Mouse (Mus musculus) liver, embryonic 14.5 days (tissue): ENCODE measurements around the gene Slc35a3. TPM values are rescaled to one million over a fixed set of nuclear protein-coding genes. Genes with fewer than 3 reads are reported as not detected.
"Not testable (repeated sequence)": the region's sequence is repeated elsewhere in the genome, so short reads cannot be mapped to it uniquely, and the experiment has no call there.

Experiments
- ATAC-seq: fragments of 200-750 bp; cut with Nextera tagmentation; 2 replicates; pipeline ENCODE4 v1.8.0; 2017; ENCODE audit warnings: moderate number of reproducible peaks, mild to moderate bottlenecking, moderate library complexity; ENCODE audit not compliant: insufficient read depth
- DNase-seq, 3 experiments: peaks; one replicate each; pipeline ENCODE4 v3.0.0-alpha.2; 2012 to 2013; ENCODE audit warnings: low read depth in 3 of 3, low spot score in 3 of 3
- H3K27ac ChIP-seq: fragments of 300-500 bp; sonication (generic); 2 replicates; pipeline ENCODE4 v1.5.1; 2014; ENCODE audit warnings: moderate library complexity, mild to moderate bottlenecking, control low read depth, inconsistent platforms
- H3K27me3 ChIP-seq: fragments of 300-500 bp; sonication (generic); 2 replicates; pipeline ENCODE4 v1.6.1; 2014; ENCODE audit warnings: mild to moderate bottlenecking, low read length, moderate library complexity; ENCODE audit not compliant: control insufficient read depth, insufficient read depth
- H3K36me3 ChIP-seq: fragments of 300-500 bp; sonication (generic); replicated peaks from 2 replicates; pipeline ENCODE4 v1.6.1; 2014; ENCODE audit warnings: low read depth; ENCODE audit not compliant: control insufficient read depth, insufficient read depth
- H3K4me1 ChIP-seq, 2 experiments: fragments of 200-500 bp in 1 of 2; fragments of 300-500 bp in 1 of 2; sonication (generic) in 1 of 2; replicated peaks; 2 replicates each; pipeline ENCODE4 v1.6.1; 2012 to 2014; ENCODE audit warnings: antibody characterized with exemption in 1 of 2, inconsistent platforms in 1 of 2, low read length in 1 of 2; ENCODE audit not compliant: control insufficient read depth in 2 of 2, insufficient read depth in 2 of 2
- H3K4me2 ChIP-seq: fragments of 300-500 bp; sonication (generic); 2 replicates; pipeline ENCODE4 v1.6.1; 2014; ENCODE audit warnings: low read depth, mild to moderate bottlenecking, control low read depth, moderate library complexity
- H3K4me3 ChIP-seq, 2 experiments: fragments of 200-500 bp in 1 of 2; fragments of 300-500 bp in 1 of 2; sonication (generic) in 1 of 2; 2 replicates each; pipeline ENCODE4 v1.5.1; 2012 to 2014; ENCODE audit warnings: low read depth in 2 of 2, low read length in 2 of 2, mild to moderate bottlenecking in 2 of 2, control low read depth in 1 of 2, inconsistent platforms in 1 of 2, moderate library complexity in 1 of 2; ENCODE audit not compliant: insufficient read depth in 1 of 2
- H3K9ac ChIP-seq: fragments of 300-500 bp; sonication (generic); replicated peaks from 2 replicates; pipeline ENCODE4 v1.6.1; 2014; ENCODE audit warnings: mild to moderate bottlenecking, control low read depth, moderate library complexity
- H3K9me3 ChIP-seq: fragments of 300-500 bp; sonication (generic); 2 replicates; pipeline ENCODE4 v1.6.1; 2016; ENCODE audit warnings: low read length, mixed read lengths; ENCODE audit not compliant: control insufficient read depth
- CTCF ChIP-seq: IDR thresholded peaks from 2 replicates; pipeline ENCODE4 v1.5.1; 2016; ENCODE audit warnings: antibody characterized with exemption, low read depth, control low read depth
- EP300 ChIP-seq: IDR thresholded peaks from 2 replicates; pipeline ENCODE4 v1.6.1; 2016; ENCODE audit warnings: antibody characterized with exemption, low read depth
- WGBS: fragments of 180-500 bp; shearing (Covaris S2); extraction: QIAGEN DNeasy Blood & Tissue Kit; methylation state at CpG from one replicate; pipeline ENCODE4 v1.1.7; 2014; ENCODE audit not compliant: insufficient replicate concordance; 5-methylcytosine and 5-hydroxymethylcytosine counted together
- polyA plus RNA-seq, 2 experiments: library from polyadenylated mRNA; depleted of rRNA in 1 of 2; stranded (reverse) in 1 of 2; unstranded in 1 of 2; fragments of >200 nt; fragmentation: Nextera tagmentation in 1 of 2; extraction: Ambion mirVana in 1 of 2; gene quantifications; 2 replicates each; pipeline versions ENCODE4 v1.2.1 to v1.2.3; 2012 to 2014

Slc35a3 gene
- polyA plus RNA-seq, 2 experiments, result 6.0 to 7.6 TPM

DNA sequence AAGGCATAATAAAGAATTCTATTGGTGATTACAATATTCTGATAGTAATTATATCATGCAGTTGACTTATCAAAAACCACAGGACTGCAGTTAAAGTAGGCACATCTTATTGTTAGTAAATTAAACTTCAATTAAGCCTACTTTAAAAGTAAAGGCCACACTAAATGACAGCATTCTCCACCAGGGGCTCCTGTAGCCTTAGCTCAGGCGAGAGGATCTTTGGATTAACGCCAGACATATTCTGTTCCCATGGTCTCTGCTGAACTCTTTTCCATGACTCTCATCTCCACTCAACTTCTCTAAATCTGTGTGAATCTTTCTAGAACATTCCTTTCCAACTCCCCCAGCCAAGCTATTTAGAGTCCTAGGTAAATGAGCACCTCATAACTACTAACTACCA is 13.8 kb downstream of the Slc35a3 start:
- Histone ChIP-seq H3K4me1 (peaks cover 22 to 24% of the 10 kb centered on the region in 2 experiments), H3K27me3 (no peaks in the 10 kb centered on the region), H3K36me3 (no peaks in the 10 kb centered on the region; the same call in 1 of the 2 replicates), H3K27ac (no peak overlapping the region), H3K9ac (no peak overlapping the region), H3K4me2 (no peak overlapping the region), H3K4me3 (no peak overlapping the region), H3K9me3 (no peaks in the 10 kb centered on the region)
- TF ChIP-seq CTCF, result no peak
- DNase-seq (no peak), ATAC-seq (no peak)
- 80% methylated on average over 2 of the region's 2 CpGs for WGBS

DNA sequence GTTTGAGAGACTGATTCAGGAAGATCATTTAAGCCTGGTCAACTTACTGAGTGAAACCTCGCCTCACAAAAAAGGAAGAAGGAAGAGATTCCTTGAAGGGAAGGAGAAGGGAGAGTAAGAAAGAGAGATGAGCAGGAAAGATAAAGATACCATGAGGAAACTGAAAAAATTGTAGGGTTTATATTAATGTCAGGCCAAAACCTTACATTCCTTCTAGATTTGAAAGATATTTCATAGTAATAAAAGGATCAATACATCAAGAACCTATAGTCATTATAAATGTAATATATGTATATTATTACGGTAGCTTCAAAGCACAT is 17.0 kb downstream of the Slc35a3 start:
- WGBS, result 60% methylated on average over 2 of the region's 2 CpGs
- Histone ChIP-seq H3K36me3 (peaks cover 8% of the 10 kb centered on the region), H3K9me3 (no peaks in the 10 kb centered on the region), H3K9ac (peak overlapping the region; percentile 37), H3K27me3 (no peaks in the 10 kb centered on the region), H3K4me2 (peak overlapping the region; percentile 77), H3K4me1 (peaks cover 31 to 32% of the 10 kb centered on the region in 2 experiments), H3K27ac (peak overlapping the region; percentile 70), H3K4me3 (no peak overlapping the region)
- ATAC-seq, result no peak
- no peak for TF ChIP-seq EP300
- no peak for TF ChIP-seq CTCF
- no peak for DNase-seq

DNA sequence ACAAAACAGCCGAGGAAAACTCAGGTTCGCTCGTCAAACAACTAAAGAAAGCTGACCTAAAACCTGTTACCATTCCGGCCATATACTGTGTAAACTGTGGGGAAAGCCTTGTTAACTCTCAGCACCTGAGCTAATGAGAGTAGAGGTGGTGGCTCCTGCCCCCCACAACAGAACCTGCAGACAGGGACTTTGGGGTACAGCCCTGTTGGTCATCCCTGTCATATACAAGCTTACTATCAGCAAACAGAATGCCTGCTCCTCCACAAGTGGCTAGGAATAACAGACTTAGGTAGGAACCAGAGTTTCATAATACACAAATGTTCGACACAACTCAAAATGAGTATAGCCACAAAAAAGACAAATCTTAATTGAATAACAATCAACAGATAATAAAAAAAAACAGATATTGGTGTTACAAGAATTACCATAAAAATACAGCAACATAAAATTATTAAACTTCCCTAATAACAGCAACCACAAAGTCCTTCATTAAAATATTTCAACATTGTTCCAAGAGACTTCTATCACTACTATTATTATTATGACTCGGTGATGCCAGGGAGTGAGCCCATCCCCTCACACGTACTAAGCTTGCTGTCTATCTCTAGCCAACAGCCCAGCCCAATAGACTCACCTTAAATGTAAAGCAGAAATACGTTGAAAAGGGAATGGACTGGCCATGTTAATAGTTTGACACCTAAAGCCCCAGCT is 17.5 kb downstream of the Slc35a3 start:
- H3K4me3 ChIP-seq, result peak overlapping the region; percentile 27 to 36; a peak in 3 of 4 replicates
- no peak for DNase-seq
- TF ChIP-seq CTCF, result no peak
- TF ChIP-seq EP300, result no peak
- peaks cover 8% of the 10 kb centered on the region for H3K36me3 ChIP-seq
- 37% methylated on average over 8 of the region's 8 CpGs for WGBS
- peak overlapping the region; percentile 77 for H3K4me2 ChIP-seq
- no peaks in the 10 kb centered on the region for H3K9me3 ChIP-seq
- peak; percentile 70 for ATAC-seq
- H3K27ac ChIP-seq, result peak overlapping the region; percentile 97
- H3K4me1 ChIP-seq, result peaks cover 31 to 32% of the 10 kb centered on the region in 2 experiments
- H3K9ac ChIP-seq, result peak overlapping the region; percentile 69
- H3K27me3 ChIP-seq, result no peaks in the 10 kb centered on the region

DNA sequence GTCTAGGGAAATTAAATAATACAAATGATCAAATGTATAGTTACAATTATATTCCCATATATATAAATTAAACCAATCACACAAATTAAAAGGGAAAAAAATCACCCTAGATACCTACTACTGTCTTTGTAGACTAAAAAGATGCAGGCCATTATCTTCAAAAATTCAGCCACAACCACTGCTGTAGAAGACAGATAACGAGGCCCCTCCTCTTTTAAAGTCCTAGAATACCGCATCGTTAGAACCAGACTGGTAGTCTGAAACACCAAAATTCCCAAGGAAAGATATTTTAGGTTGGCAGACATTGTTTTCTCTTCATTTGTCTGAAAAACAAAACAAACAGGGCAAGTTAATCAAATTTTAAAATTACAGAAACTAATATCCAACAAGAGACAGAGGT is 18.3 kb downstream of the Slc35a3 start:
- H3K4me2 ChIP-seq, result peak overlapping the region; percentile 77
- H3K9me3 ChIP-seq, result no peaks in the 10 kb centered on the region
- H3K27me3 ChIP-seq, result no peaks in the 10 kb centered on the region
- peak overlapping the region; percentile 69 for H3K9ac ChIP-seq
- DNase-seq, result peak; percentile 84 to 90 (median 89)
- peak overlapping the region; percentile 97 for H3K27ac ChIP-seq
- H3K4me1 ChIP-seq, result peaks cover 31 to 32% of the 10 kb centered on the region in 2 experiments
- peak; percentile 90 for ATAC-seq
- H3K4me3 ChIP-seq, result peak overlapping the region; percentile 27 to 36; a peak in 3 of 4 replicates
- TF ChIP-seq EP300 (peak; percentile 92), CTCF (no peak)
- WGBS, result 11% methylated on average over 3 of the region's 3 CpGs
- H3K36me3 ChIP-seq, result peaks cover 8% of the 10 kb centered on the region

DNA sequence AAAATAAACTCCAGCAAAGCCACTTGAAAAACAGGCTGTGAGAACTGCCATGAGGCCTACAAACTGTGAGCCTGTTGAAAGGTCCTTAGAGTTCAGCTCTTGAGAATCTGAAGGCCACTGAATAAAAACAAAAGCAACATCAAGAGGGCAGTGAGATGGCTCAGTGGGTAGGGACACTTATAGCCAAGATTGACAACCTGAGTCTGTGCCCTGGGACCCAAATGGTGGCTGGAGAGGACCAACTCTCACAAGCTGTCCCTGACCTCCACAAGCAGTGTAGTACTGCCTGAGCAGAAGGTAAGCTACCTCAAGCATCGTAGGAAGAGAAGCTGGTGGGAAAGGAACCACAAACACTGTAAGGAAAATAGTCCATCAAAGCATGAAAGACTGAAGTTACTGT is 31.5 kb downstream of the Slc35a3 start, which contains the start of gene Gm43191:
TSS of gene Gm43191 (minus strand) at position 101 of the 400 bp plus-strand sequence.
- H3K4me2 ChIP-seq, result no peak within 1 kb of the TSS
- H3K9ac ChIP-seq, result no peak within 1 kb of the TSS
- H3K27me3 ChIP-seq, result no peaks in the 10 kb centered on the region
- no peak for ATAC-seq
- TF ChIP-seq CTCF, result no peak
- no peak for TF ChIP-seq EP300
- no peaks in the 10 kb centered on the region for H3K4me1 ChIP-seq
- no peaks in the 10 kb centered on the region for H3K9me3 ChIP-seq
- H3K4me3 ChIP-seq, result no peak within 1 kb of the TSS
- DNase-seq, result no peak
- 81% methylated on average over 1 of the region's 1 CpGs for WGBS
- no peaks in the 10 kb centered on the region; the same call in 1 of the 2 replicates for H3K36me3 ChIP-seq
- no peak within 1 kb of the TSS for H3K27ac ChIP-seq

DNA sequence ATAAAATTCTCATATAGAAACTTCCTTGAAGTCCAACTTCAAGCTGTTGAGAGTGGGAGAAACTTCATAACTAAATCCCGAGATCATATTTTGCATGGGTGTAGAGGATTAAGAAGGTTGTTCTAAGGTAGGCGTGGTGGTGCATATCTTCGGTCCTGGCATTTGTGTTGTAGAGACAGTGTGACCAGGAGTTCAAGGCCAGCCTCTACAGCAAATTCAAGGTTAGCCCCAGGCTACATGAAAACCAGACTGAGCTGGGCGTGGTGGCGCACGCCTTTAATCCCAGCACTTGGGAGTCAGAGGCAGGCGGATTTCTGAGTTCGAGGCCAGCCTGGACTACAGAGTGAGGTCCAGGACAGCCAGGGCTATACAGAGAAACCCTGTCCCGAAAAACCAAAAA is 48.4 kb downstream of the Slc35a3 start:
- DNase-seq, H3K27me3 ChIP-seq, ATAC-seq, H3K4me2 ChIP-seq, H3K27ac ChIP-seq, H3K36me3 ChIP-seq, H3K4me3 ChIP-seq, H3K9me3 ChIP-seq, H3K9ac ChIP-seq: not testable (repeated sequence)
- WGBS, result 89% methylated on average over 9 of the region's 9 CpGs
- peaks cover 24% of the 10 kb centered on the region in 2 experiments for H3K4me1 ChIP-seq
